ENCODE assay signal across 8 mouse cellular contexts in genomic region chr19:45541409-45542041, GRCm38 (mm10). TPM values are rescaled to one million over a fixed set of nuclear protein-coding genes. Genes with fewer than 3 reads are reported as not detected.
DNase-seq lines count a peak whose midpoint lies in the region; ATAC-seq and TF ChIP-seq lines count a peak whose summit lies in the region.

No protein-coding gene starts in this region.

- DNase-seq in spleen, postnatal 36 days (ENCODE audit: low spot score in 2 of 2): peak; percentile 25 to 39
- no peak for DNase-seq in spleen, adult 12 weeks (ENCODE audit: low spot score)
- peak; percentile 84 for DNase-seq in forebrain, postnatal 0 days
- peak; percentile 53 for DNase-seq in lung, postnatal 10 days
- DNase-seq in right cerebral cortex, postnatal 14 days: peak; percentile 72

- TF ChIP-seq POLR2A in bone marrow macrophage, adult 2 months (IDR thresholded peaks at IDR 0.05; ENCODE audit: borderline replicate concordance, low read depth, low read length): no peak

- WGBS in forebrain, postnatal 0 days: 0% methylated on average over 42 of the region's 58 CpGs
- WGBS in intestine, postnatal 0 days: under 1% methylated on average over 50 of the region's 58 CpGs

- H3K9me3 ChIP-seq in forebrain, postnatal 0 days (ENCODE audit: low read length): no peaks in the 10 kb centered on the region
- H3K9me3 ChIP-seq in intestine, postnatal 0 days (ENCODE audit: control insufficient read depth): no peaks in the 10 kb centered on the region

- H3K27me3 ChIP-seq in forebrain, postnatal 0 days (ENCODE audit: insufficient read depth, low read length): peaks cover 3% of the 10 kb centered on the region; the same call in 1 of the 2 replicates
- peaks cover 47% of the 10 kb centered on the region for H3K27me3 ChIP-seq in intestine, postnatal 0 days (replicated peaks; ENCODE audit: control insufficient read depth, insufficient read depth, low read length)

- peak; percentile 71 for ATAC-seq in forebrain, postnatal 0 days
- peak; percentile 44 for ATAC-seq in intestine, postnatal 0 days
- no peak for ATAC-seq in erythroid progenitor cell, adult 5-6 weeks (replicated peaks; ENCODE audit: low FRiP score, poor library complexity, severe bottlenecking)

- H3K4me1 ChIP-seq in bone marrow macrophage, adult 2 months (ENCODE audit: control insufficient read depth, insufficient read depth, low read length): peaks cover 4% of the 10 kb centered on the region; the same call in 1 of the 2 replicates
- peaks cover 10% of the 10 kb centered on the region for H3K4me1 ChIP-seq in forebrain, postnatal 0 days (ENCODE audit: insufficient read depth)
- no peaks in the 10 kb centered on the region for H3K4me1 ChIP-seq in intestine, postnatal 0 days (replicated peaks; ENCODE audit: control insufficient read depth, insufficient read depth, low read length)

- H3K4me3 ChIP-seq in bone marrow macrophage, adult 2 months (ENCODE audit: insufficient read depth, low read length): peak overlapping the region; percentile 52
- peak overlapping the region; percentile 40 for H3K4me3 ChIP-seq in forebrain, postnatal 0 days (ENCODE audit: low read depth, low read length)
- H3K4me3 ChIP-seq in intestine, postnatal 0 days (ENCODE audit: low read depth, low read length): peak overlapping the region; percentile 31

- H3K36me3 ChIP-seq in forebrain, postnatal 0 days (ENCODE audit: insufficient read depth): no peaks in the 10 kb centered on the region
- no peaks in the 10 kb centered on the region for H3K36me3 ChIP-seq in intestine, postnatal 0 days (ENCODE audit: control insufficient read depth, insufficient read depth)

- no peak for TF ChIP-seq CTCF in bone marrow macrophage, adult 2 months (IDR thresholded peaks at IDR 0.05; ENCODE audit: low read depth, low read length)
- peak; percentile 50; the same call in 1 of the 2 replicates for TF ChIP-seq CTCF in forebrain, postnatal 0 days (IDR thresholded peaks at IDR 0.05; ENCODE audit: low read depth)
- peak; percentile 47 for TF ChIP-seq CTCF in intestine, postnatal 0 days (IDR thresholded peaks at IDR 0.05; ENCODE audit: low read depth)

- no peak overlapping the region for H3K27ac ChIP-seq in bone marrow macrophage, adult 2 months (ENCODE audit: insufficient read depth, low read depth, low read length)
- H3K27ac ChIP-seq in forebrain, postnatal 0 days (ENCODE audit: low read depth, low read length): peak overlapping the region; percentile 69
- no peak overlapping the region for H3K27ac ChIP-seq in intestine, postnatal 0 days (ENCODE audit: low read depth, low read length)

- H3K4me2 ChIP-seq in forebrain, postnatal 0 days (ENCODE audit: low read depth): peak overlapping the region; percentile 78
- peak overlapping the region; percentile 65 for H3K4me2 ChIP-seq in intestine, postnatal 0 days (replicated peaks; ENCODE audit: low read depth)

- peak overlapping the region; percentile 66 for H3K9ac ChIP-seq in forebrain, postnatal 0 days
- no peak overlapping the region for H3K9ac ChIP-seq in intestine, postnatal 0 days (ENCODE audit: low read depth, low read length)

RNA-seq across cellular contexts. Expression of gene Poll, which starts 18.8 kb away (rescaled TPM):
- 9.3 and 10.1 TPM in 2 replicates for polyA plus RNA-seq in bone marrow macrophage, adult 2 months (2012; ENCODE audit: insufficient read depth, insufficient read length, missing spikeins)
- total RNA-seq in forebrain, postnatal 0 days (2014; rRNA removed): 10.9 and 11.8 TPM in 2 replicates
- polyA plus RNA-seq in forebrain, postnatal 0 days (2015; fragmentation: Nextera tagmentation; extraction: Ambion mirVana): 9.1 and 10.8 TPM in 2 replicates
- polyA plus RNA-seq in intestine, postnatal 0 days (2015; fragmentation: Nextera tagmentation; extraction: Ambion mirVana): 5.8 and 6.0 TPM in 2 replicates
- total RNA-seq in erythroid progenitor cell, adult 5-6 weeks (2015; ENCODE audit: low replicate concordance): 3.6 TPM in 1 of 2 replicates, not detected in the other
- total RNA-seq in erythroid progenitor cell, adult 5-6 weeks (2017; ENCODE audit: low replicate concordance): 3.0 TPM in 1 of 2 replicates, not detected in the other

RNA-seq across cellular contexts. Expression of gene Gm17018, which starts 18.9 kb away (rescaled TPM):
- polyA plus RNA-seq in bone marrow macrophage, adult 2 months (2012; ENCODE audit: insufficient read depth, insufficient read length, missing spikeins): 35.3 and 36.0 TPM in 2 replicates
- total RNA-seq in forebrain, postnatal 0 days (2014; rRNA removed): 20.7 and 26.4 TPM in 2 replicates
- polyA plus RNA-seq in forebrain, postnatal 0 days (2015; fragmentation: Nextera tagmentation; extraction: Ambion mirVana): 61.4 and 69.6 TPM in 2 replicates
- 24.7 and 27.1 TPM in 2 replicates for polyA plus RNA-seq in intestine, postnatal 0 days (2015; fragmentation: Nextera tagmentation; extraction: Ambion mirVana)
- total RNA-seq in erythroid progenitor cell, adult 5-6 weeks (2015; ENCODE audit: low replicate concordance): 3.4 TPM in 1 of 2 replicates, not detected in the other
- total RNA-seq in erythroid progenitor cell, adult 5-6 weeks (2017; ENCODE audit: low replicate concordance): 4.0 and 7.7 TPM in 2 replicates
